26 mouse cellular contexts compared by ENCODE assay signal in genomic region chr4:128853117-128853516, GRCm38 (mm10). TPM values are rescaled to one million over a fixed set of nuclear protein-coding genes. Genes with fewer than 3 reads are reported as not detected.
A peak's percentile ranks its signal among the peaks of the same experiment; 100 is the strongest.
DNase-seq lines count a peak whose midpoint lies in the region; ATAC-seq lines count a peak whose summit lies in the region.
"Had no signal": no experiment of that assay in that cellular context is flagged by ENCODE, and none has a peak within 500 bp of the region (broad histone marks: within the 10 kb centered on the region; RNA-seq: fewer than 3 reads in every experiment).

No protein-coding gene starts in this region.

- H3K36me3 ChIP-seq in kidney, embryonic 15.5 days, result no peaks in the 10 kb centered on the region
- H3K36me3 ChIP-seq: embryonic facial prominence, embryonic 10.5 days; embryonic facial prominence, embryonic 13.5 days; forebrain, embryonic 12.5 days; forebrain, embryonic 15.5 days; G1E; heart, embryonic 13.5 days; hindbrain, embryonic 12.5 days; hindbrain, embryonic 15.5 days had no signal

- peak; percentile 16 for DNase-seq in adrenal gland, postnatal 10 days
- DNase-seq in adrenal gland, postnatal 4 days (ENCODE audit: low spot score in 2 of 2), result no peak
- DNase-seq in kidney, adult 18-20 months, result no peak
- peak; percentile 8 for DNase-seq in NIH3T3 (ENCODE audit: low read depth)
- DNase-seq in left cerebral cortex, postnatal 10 days (ENCODE audit: extremely low spot score in 1 of 2, low spot score in 2 of 2), result no peak
- DNase-seq in layer of hippocampus, postnatal 14 days (ENCODE audit: low spot score in 2 of 2), result no peak
- DNase-seq: B cell, adult 2 months; cerebellum, adult 11 months; cerebellum, adult 8-10 months; cerebellum, postnatal 10 days; cerebellum, postnatal 36 days; embryo, embryonic 11 days; gastrocnemius, postnatal 25 days; heart, adult 18-20 months had no signal

- 55% methylated on average over 11 of the region's 11 CpGs for WGBS in kidney, embryonic 15.5 days

- H3K4me1 ChIP-seq in kidney, embryonic 15.5 days, result peaks cover 18% of the 10 kb centered on the region
- H3K4me1 ChIP-seq: forebrain, embryonic 12.5 days; hindbrain, embryonic 15.5 days had no signal

- intact Hi-C loops in left cerebral cortex, postnatal 10 days (cut with DNase I), result loop anchor here (5.0 kb wide), 1 partner anchor 46 kb away; the partner anchor contains the start of gene Zfp362

- H3K9me3 ChIP-seq in kidney, embryonic 15.5 days (replicated peaks), result no peaks in the 10 kb centered on the region
- H3K9me3 ChIP-seq: embryonic facial prominence, embryonic 10.5 days; embryonic facial prominence, embryonic 13.5 days; forebrain, embryonic 12.5 days; forebrain, embryonic 15.5 days; G1E; heart, embryonic 13.5 days; hindbrain, embryonic 12.5 days; hindbrain, embryonic 15.5 days had no signal

- no peaks in the 10 kb centered on the region for H3K27me3 ChIP-seq in kidney, embryonic 15.5 days
- H3K27me3 ChIP-seq: CH12.LX; embryonic facial prominence, embryonic 13.5 days; forebrain, embryonic 12.5 days; forebrain, embryonic 15.5 days; heart, embryonic 13.5 days; hindbrain, embryonic 12.5 days; hindbrain, embryonic 15.5 days had no signal

- no peak overlapping the region for H3K4me3 ChIP-seq in kidney, embryonic 15.5 days (replicated peaks)
- H3K4me3 ChIP-seq: embryonic facial prominence, embryonic 10.5 days; embryonic facial prominence, embryonic 13.5 days; erythroblast, embryonic 14.5 days; forebrain, embryonic 12.5 days; forebrain, embryonic 15.5 days; heart, embryonic 13.5 days; hindbrain, embryonic 12.5 days; hindbrain, embryonic 15.5 days had no signal

- no peak overlapping the region for H3K9ac ChIP-seq in kidney, embryonic 15.5 days
- H3K9ac ChIP-seq: embryonic facial prominence, embryonic 13.5 days; forebrain, embryonic 12.5 days; forebrain, embryonic 15.5 days; hindbrain, embryonic 12.5 days; hindbrain, embryonic 15.5 days had no signal

- no peak overlapping the region for H3K4me2 ChIP-seq in kidney, embryonic 15.5 days
- H3K4me2 ChIP-seq: embryonic facial prominence, embryonic 13.5 days; forebrain, embryonic 12.5 days; forebrain, embryonic 15.5 days; heart, embryonic 13.5 days; hindbrain, embryonic 12.5 days; hindbrain, embryonic 15.5 days had no signal

- H3K27ac ChIP-seq in kidney, embryonic 15.5 days, result 0 out of 2 replicates have a peak overlapping the region, but pooled peaks have one; percentile 13
- H3K27ac ChIP-seq: embryonic facial prominence, embryonic 10.5 days; embryonic facial prominence, embryonic 13.5 days; forebrain, embryonic 12.5 days; forebrain, embryonic 15.5 days; heart, embryonic 13.5 days; hindbrain, embryonic 12.5 days; hindbrain, embryonic 15.5 days had no signal

- ATAC-seq in kidney, embryonic 15.5 days (replicated peaks; ENCODE audit: low FRiP score), result no peak
- ATAC-seq: forebrain, embryonic 15.5 days; intestine, postnatal 0 days had no signal

RNA-seq across cellular contexts. Expression of gene Trim62, which starts 30.3 kb away (rescaled TPM):
- total RNA-seq in adrenal gland, postnatal 10 days (2021), result 10 to 100 TPM; 10.6 to 11.5 TPM
- 10 to 100 TPM; 29.8 to 34.8 TPM for total RNA-seq in adrenal gland, postnatal 4 days (2021)
- 6.8 and 7.1 TPM in 2 replicates for polyA plus RNA-seq in kidney, embryonic 15.5 days (2015; fragmentation: Nextera tagmentation; extraction: Ambion mirVana)
- 10 to 100 TPM; 30.2 to 31.2 TPM for total RNA-seq in left cerebral cortex, postnatal 10 days (2021)
- total RNA-seq in layer of hippocampus, postnatal 14 days (2021), result 10 to 100 TPM; 17.8 to 19.5 TPM
- polyA plus RNA-seq: erythroblast, embryonic 14.5 days; G1E had no signal

RNA-seq across cellular contexts. Expression of gene Zfp362, which starts 47.3 kb away (rescaled TPM):
- 10 to 100 TPM; 33.7 to 36.5 TPM for total RNA-seq in adrenal gland, postnatal 10 days (2021)
- 10 to 100 TPM; 68.0 to 69.9 TPM for total RNA-seq in adrenal gland, postnatal 4 days (2021)
- polyA plus RNA-seq in kidney, embryonic 15.5 days (2015; fragmentation: Nextera tagmentation; extraction: Ambion mirVana), result 37.5 and 43.8 TPM in 2 replicates
- total RNA-seq in left cerebral cortex, postnatal 10 days (2021), result 10 to 100 TPM; 43.4 to 45.5 TPM
- total RNA-seq in layer of hippocampus, postnatal 14 days (2021), result 10 to 100 TPM; 34.7 to 35.5 TPM

Comparison
In these comparisons a context has a peak if more than half of its experiments do, and no peak if none do; other contexts are left out.
1. DNase-seq: peak in adrenal gland, postnatal 10 days (single experiment) and NIH3T3 (single experiment); none in adrenal gland, postnatal 4 days (0 of 2), kidney, adult 18-20 months (single experiment), left cerebral cortex, postnatal 10 days (0 of 2) and layer of hippocampus, postnatal 14 days (0 of 2).